Mouse (Mus musculus) small intestine, adult 2 months (tissue): Measurements from ENCODE around the gene Dennd5a.

ENCODE experiments used
- CTCF ChIP-seq: fragments of 200-500 bp; IDR thresholded peaks from 2 replicates; pipeline ENCODE4 v1.5.1; 2012; ENCODE audit warnings: low read depth, mild to moderate bottlenecking, control low read depth, inconsistent platforms, low read length, moderate library complexity, mixed read lengths; ENCODE audit not compliant: insufficient replicate concordance, insufficient read length; ENCODE audit errors: extremely low read depth
- POLR2A ChIP-seq: fragments of 200-500 bp; IDR thresholded peaks from 2 replicates; pipeline ENCODE4 v1.6.1; 2012; ENCODE audit warnings: low read depth, mild to moderate bottlenecking, control low read depth, inconsistent platforms, low read length, moderate library complexity

GRCm38 (mm10) chr7:110002968-110003367 is 42.7 kb upstream of the Dennd5a start:
- no peak for TF ChIP-seq CTCF
- no peak for TF ChIP-seq POLR2A
